Mouse (Mus musculus): ENCODE data around the gene Arhgef6.

DNA sequence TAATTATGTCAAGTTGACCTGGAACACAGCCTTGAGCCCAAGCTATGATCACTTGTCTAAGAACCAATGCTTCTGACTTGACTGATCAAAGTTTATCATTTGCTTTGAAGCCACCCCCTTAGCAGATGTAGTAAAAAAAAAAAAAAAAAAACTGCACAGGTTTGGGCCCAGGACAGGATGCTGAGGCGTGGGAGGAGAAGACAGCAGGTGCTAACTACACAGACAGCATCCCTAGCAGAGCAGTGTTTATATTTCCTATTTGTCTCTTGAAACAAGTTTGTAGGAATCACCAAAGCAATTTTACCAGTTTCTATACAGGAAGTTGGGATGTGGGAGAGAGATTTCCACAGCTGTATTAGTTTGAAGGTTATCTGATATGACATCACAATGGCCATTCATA is 127.9 kb downstream of the Arhgef6 start:
- TF ChIP-seq CTCF (IDR thresholded peaks at IDR 0.05; ENCODE audit: borderline replicate concordance, insufficient read depth, low read depth, low read length) = no peak
- TF ChIP-seq POLR2A (IDR thresholded peaks at IDR 0.05; ENCODE audit: borderline replicate concordance, insufficient read depth, low read length) = no peak
